Mouse (Mus musculus) G1E (cell line): Measurements from ENCODE around the gene B230104I21Rik. TPM values are rescaled to one million over a fixed set of nuclear protein-coding genes. Genes with fewer than 3 reads are reported as not detected.

Source experiments
- ATAC-seq: 2 replicates; pipeline ENCODE4 v1.8.0; 2016; ENCODE audit warnings: mild to moderate bottlenecking; ENCODE audit not compliant: insufficient number of reproducible peaks, poor library complexity, low FRiP score, severe bottlenecking; ENCODE audit errors: extremely low read depth
- DNase-seq: peaks from one replicate; pipeline ENCODE4 v3.0.0; 2012; ENCODE audit warnings: low spot score
- H3K27me3 ChIP-seq: 2 replicates; pipeline ENCODE4 v1.6.1; 2012; ENCODE audit warnings: mild to moderate bottlenecking, low read length, inconsistent platforms; ENCODE audit not compliant: insufficient read depth
- H3K36me3 ChIP-seq: replicated peaks from 2 replicates; pipeline ENCODE3; 2012; ENCODE audit warnings: mild to moderate bottlenecking, inconsistent platforms
- H3K4me1 ChIP-seq: 2 replicates; pipeline ENCODE4 v1.6.1; 2012; ENCODE audit warnings: low read depth, low read length, inconsistent platforms, mixed read lengths; ENCODE audit not compliant: insufficient read depth
- H3K4me3 ChIP-seq: 2 replicates; pipeline ENCODE4 v1.5.1; 2012; ENCODE audit warnings: low read depth, mild to moderate bottlenecking, inconsistent platforms, low read length, moderate library complexity, mixed read lengths
- H3K9me3 ChIP-seq: replicated peaks from 2 replicates; pipeline ENCODE4 v1.6.1; 2012; ENCODE audit warnings: inconsistent platforms
- CTCF ChIP-seq: IDR thresholded peaks from 2 replicates; pipeline ENCODE4 v1.5.1; 2012; ENCODE audit warnings: low read depth, low read length, inconsistent platforms, mixed read lengths
- GATA1 ChIP-seq: IDR thresholded peaks from 2 replicates; pipeline ENCODE4 v1.6.1; 2012; ENCODE audit warnings: borderline replicate concordance, low read length, inconsistent platforms, mixed read lengths
- GATA2 ChIP-seq: IDR thresholded peaks from 2 replicates; pipeline ENCODE4 v1.6.1; 2012; ENCODE audit warnings: low read depth, low read length, inconsistent platforms, borderline replicate concordance
- POLR2AphosphoS5 ChIP-seq: IDR thresholded peaks from 2 replicates; pipeline ENCODE4 v1.6.1; 2012; ENCODE audit warnings: low read depth, low read length, inconsistent platforms; ENCODE audit not compliant: insufficient replicate concordance
- TAL1 ChIP-seq: conservative IDR thresholded peaks from 2 replicates; pipeline ENCODE4 v1.6.1; 2012; ENCODE audit warnings: low read depth, low read length, inconsistent platforms, mixed read lengths
- polyA plus RNA-seq: library from polyadenylated mRNA; stranded (reverse); fragments of >175 nt; gene quantifications from 2 replicates; pipeline ENCODE4 v1.2.3, GENCODE M21; 2012
- total RNA-seq, 2 experiments: library from RNA; stranded (forward) in 1 of 2; stranded (reverse) in 1 of 2; fragments of 200-1000 nt in 1 of 2; fragments of >200 nt in 1 of 2; fragmentation: Nextera tagmentation in 1 of 2; gene quantifications; 2 replicates each; pipeline ENCODE4 v1.2.3; 2014 to 2017

B230104I21Rik gene
- total and polyA plus RNA-seq, 3 experiments: not detected

- H3K36me3 ChIP-seq: no peaks in the 10 kb centered on the region
- TF ChIP-seq GATA2 (no peak), TAL1 (no peak), CTCF (no peak), GATA1 (no peak), POLR2AphosphoS5 (no peak)
- no peaks in the 10 kb centered on the region for H3K27me3 ChIP-seq
- no peaks in the 10 kb centered on the region for H3K4me1 ChIP-seq
- ATAC-seq (no peak), DNase-seq (no peak)
- H3K9me3 ChIP-seq: peaks cover 87% of the 10 kb centered on the region
- H3K4me3 ChIP-seq: no peak overlapping the region; the same call in 1 of the 2 replicates
These were observed 7.5 kb upstream of the B230104I21Rik start for GRCm38 (mm10) chr4:154328431-154328830.

- ATAC-seq (no peak), DNase-seq (no peak)
- no peak for TF ChIP-seq GATA1
- no peak for TF ChIP-seq CTCF
- TF ChIP-seq TAL1: no peak
- no peak for TF ChIP-seq GATA2
- no peak for TF ChIP-seq POLR2AphosphoS5
- no peak overlapping the region; the same call in 1 of the 2 replicates for H3K4me3 ChIP-seq
- peaks cover 87% of the 10 kb centered on the region for H3K9me3 ChIP-seq
- H3K36me3 ChIP-seq: no peaks in the 10 kb centered on the region
- H3K27me3 ChIP-seq: no peaks in the 10 kb centered on the region
- no peaks in the 10 kb centered on the region for H3K4me1 ChIP-seq
These were observed 7.1 kb upstream of the B230104I21Rik start for GRCm38 (mm10) chr4:154328836-154329235.

GRCm38 (mm10) chr4:154330001-154330400, 5.9 kb upstream of the B230104I21Rik start:
- no peak for TF ChIP-seq CTCF
- TF ChIP-seq POLR2AphosphoS5: no peak
- H3K9me3 ChIP-seq: peaks cover 94% of the 10 kb centered on the region
- no peaks in the 10 kb centered on the region for H3K36me3 ChIP-seq
- H3K27me3 ChIP-seq: no peaks in the 10 kb centered on the region
- no peak for ATAC-seq
- H3K4me1 ChIP-seq: no peaks in the 10 kb centered on the region
- no peak overlapping the region for H3K4me3 ChIP-seq
- DNase-seq: no peak

- Histone ChIP-seq H3K9me3 (peaks cover 94% of the 10 kb centered on the region), H3K4me3 (no peak overlapping the region; the same call in 1 of the 2 replicates), H3K36me3 (no peaks in the 10 kb centered on the region), H3K27me3 (no peaks in the 10 kb centered on the region), H3K4me1 (no peaks in the 10 kb centered on the region)
- TF ChIP-seq GATA2 (no peak), POLR2AphosphoS5 (no peak), CTCF (no peak), GATA1 (no peak)
- ATAC-seq: no peak
- DNase-seq: no peak
These were observed 4.7 kb upstream of the B230104I21Rik start for GRCm38 (mm10) chr4:154331271-154331670.

GRCm38 (mm10) chr4:154333300-154333699, 2.6 kb upstream of the B230104I21Rik start:
- no peak for DNase-seq
- TF ChIP-seq POLR2AphosphoS5 (no peak), GATA1 (no peak), CTCF (no peak), GATA2 (no peak), TAL1 (no peak)
- Histone ChIP-seq H3K36me3 (no peaks in the 10 kb centered on the region), H3K4me1 (no peaks in the 10 kb centered on the region), H3K4me3 (no peak overlapping the region), H3K27me3 (no peaks in the 10 kb centered on the region), H3K9me3 (peaks cover 99% of the 10 kb centered on the region)
- no peak for ATAC-seq

- Histone ChIP-seq H3K36me3 (no peaks in the 10 kb centered on the region), H3K4me3 (no peak overlapping the region), H3K9me3 (peaks cover 98% of the 10 kb centered on the region), H3K27me3 (no peaks in the 10 kb centered on the region), H3K4me1 (no peaks in the 10 kb centered on the region)
- ATAC-seq: no peak
- DNase-seq: no peak
- no peak for TF ChIP-seq CTCF
- TF ChIP-seq GATA2: no peak
- no peak for TF ChIP-seq GATA1
- TF ChIP-seq TAL1: no peak
- TF ChIP-seq POLR2AphosphoS5: no peak
These were observed 1.1 kb upstream of the B230104I21Rik start for GRCm38 (mm10) chr4:154334699-154335402.

- TF ChIP-seq GATA1 (no peak), GATA2 (no peak), TAL1 (no peak), CTCF (no peak), POLR2AphosphoS5 (no peak)
- Histone ChIP-seq H3K9me3 (peaks cover 98% of the 10 kb centered on the region), H3K27me3 (no peaks in the 10 kb centered on the region), H3K4me1 (no peaks in the 10 kb centered on the region), H3K36me3 (no peaks in the 10 kb centered on the region), H3K4me3 (no peak overlapping the region)
- DNase-seq: no peak
- no peak for ATAC-seq
These were observed 723 bp downstream of the B230104I21Rik start for GRCm38 (mm10) chr4:154336650-154337049.
